Mouse (Mus musculus) thymus, postnatal 0 days (tissue): ENCODE data around the gene Insr. TPM values are rescaled to one million over a fixed set of nuclear protein-coding genes. Genes with fewer than 3 reads are reported as not detected.
A peak's percentile ranks its signal among the peaks of the same experiment; 100 is the strongest.

Source experiments
- DNase-seq: peaks from one replicate; pipeline ENCODE4 v3.0.0-alpha.2; 2015; ENCODE audit warnings: low spot score
- polyA plus RNA-seq: library from polyadenylated mRNA; unstranded; fragments of >200 nt; fragmentation: Nextera tagmentation; extraction: Ambion mirVana; gene quantifications from 2 replicates; pipeline ENCODE4 v1.2.1, GENCODE M21; 2015

Gene Insr
- polyA plus RNA-seq, 1 experiment from 2014 or later, result 24.4 TPM

DNA sequence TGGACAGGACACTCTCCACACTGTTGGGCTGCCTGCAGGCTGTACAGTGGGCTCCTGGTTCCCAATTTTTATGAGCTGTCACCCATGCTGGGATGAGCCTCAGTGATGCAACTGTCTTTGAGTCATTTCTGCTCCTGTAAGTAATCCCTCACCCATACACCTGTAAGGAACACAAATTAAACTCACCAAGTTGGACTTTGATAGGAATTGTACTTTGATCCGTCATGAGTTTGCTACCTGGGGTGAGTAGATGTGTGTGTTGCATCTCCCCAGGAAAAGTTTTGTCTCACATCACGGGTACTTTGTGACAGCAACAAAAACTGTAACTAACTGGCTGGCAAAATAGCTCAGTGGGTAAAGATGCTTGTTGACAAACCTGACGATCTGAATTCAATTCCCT lies 44.8 kb downstream of the Insr start:
- DNase-seq, result no peak

- no peak for DNase-seq
These were observed 46.8 kb downstream of the Insr start for GRCm38 (mm10) chr8:3232601-3233000.

DNA sequence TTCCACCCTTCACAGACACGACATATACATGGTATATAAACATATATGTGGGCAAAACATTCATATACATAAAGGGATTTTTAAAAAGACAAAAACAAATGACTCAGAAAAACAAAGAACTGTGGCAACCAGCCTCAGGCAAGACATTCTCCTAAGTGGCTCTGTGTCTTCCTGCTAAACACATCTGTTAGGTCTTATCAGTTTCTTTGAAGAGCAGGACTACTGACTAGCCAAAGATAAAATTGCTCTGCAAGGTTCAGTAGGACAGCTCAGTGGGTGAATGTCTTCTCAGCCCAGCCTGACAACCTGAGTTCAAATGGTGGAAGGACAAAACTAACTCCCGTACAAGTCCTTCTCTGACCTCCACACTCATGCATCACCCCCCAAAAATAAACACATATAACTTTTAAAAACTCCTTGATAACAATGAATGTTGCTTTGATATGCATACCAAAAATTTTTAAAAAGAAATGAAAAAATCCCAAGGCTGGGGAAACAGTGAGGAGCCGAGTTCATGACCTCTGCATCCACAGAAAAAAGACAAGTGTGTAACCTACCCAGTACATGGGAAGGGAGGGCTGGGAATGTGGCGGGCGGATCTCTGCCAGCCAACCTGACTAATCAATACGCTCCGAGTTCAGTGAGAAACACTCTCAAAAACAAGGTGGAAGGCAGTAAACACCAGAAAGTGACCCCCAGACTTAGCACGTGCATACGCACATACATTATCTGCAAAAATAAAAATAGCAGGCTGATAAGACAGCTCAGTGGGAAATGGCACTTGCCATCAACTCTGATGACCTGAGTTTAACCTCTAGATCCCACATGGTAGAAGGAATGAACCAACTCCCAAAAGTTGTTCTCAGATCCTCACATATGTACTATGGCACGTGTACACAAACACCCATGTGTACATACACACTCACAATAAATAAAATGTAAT lies 49.0 kb downstream of the Insr start:
- DNase-seq, result no peak

DNA sequence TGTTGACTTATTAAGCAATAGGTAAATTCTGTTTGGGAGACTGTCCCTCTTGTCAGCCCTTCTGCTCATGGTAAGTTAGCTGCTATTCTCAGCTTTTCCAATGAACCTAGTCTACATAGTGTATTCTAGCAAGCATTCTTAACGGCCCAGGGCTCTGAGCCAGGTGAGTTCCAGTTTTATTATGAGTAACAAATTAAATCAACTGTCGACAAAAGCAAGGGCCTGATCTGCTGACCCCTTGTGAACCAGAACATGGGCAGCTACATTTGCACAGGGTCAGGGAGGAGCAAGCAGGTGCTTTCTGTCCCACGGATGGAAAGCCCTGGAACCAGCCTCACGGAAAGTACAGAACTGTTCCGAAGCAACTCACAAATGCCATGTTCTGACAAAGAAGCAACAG lies 52.0 kb downstream of the Insr start:
- DNase-seq, result no peak

GRCm38 (mm10) chr8:3225731-3226130 lies 53.7 kb downstream of the Insr start:
- DNase-seq, result no peak

DNA sequence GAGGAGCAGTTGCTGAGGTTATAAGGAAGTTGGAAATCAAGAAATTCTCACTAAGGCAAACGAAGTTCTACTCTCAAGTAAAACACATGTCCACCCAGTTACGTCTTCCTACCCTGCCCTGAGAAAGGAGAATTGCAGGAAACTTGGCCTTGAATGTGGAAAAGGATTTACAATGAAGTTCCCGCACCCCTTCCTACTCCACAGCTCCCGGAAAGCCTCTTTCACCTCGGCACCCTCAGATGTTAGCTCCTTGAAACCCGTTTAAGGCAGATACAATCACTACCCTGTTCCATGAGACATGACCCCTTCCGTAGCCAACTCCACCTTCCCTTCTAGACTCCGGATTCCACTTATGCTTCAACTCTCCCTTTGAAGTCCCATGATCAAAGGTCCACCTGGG lies 54.2 kb downstream of the Insr start:
- DNase-seq, result no peak

DNA sequence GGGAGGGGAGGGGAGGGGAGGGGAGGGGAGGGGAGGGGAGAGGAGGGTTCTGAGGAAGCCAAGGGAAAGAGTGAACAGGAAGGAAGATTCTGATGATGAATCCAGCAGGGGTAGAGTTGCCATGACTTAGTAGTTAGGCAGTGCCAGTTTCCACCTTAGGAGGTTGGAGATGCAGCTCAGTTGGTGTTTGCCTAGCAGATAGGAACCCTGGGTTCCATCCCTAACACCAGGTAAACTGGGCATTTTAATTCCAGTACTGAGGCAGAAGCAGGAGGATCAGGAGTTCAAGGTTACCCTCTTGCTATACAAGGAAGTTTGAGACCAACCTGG lies 56.8 kb downstream of the Insr start:
- DNase-seq, result no peak

DNA sequence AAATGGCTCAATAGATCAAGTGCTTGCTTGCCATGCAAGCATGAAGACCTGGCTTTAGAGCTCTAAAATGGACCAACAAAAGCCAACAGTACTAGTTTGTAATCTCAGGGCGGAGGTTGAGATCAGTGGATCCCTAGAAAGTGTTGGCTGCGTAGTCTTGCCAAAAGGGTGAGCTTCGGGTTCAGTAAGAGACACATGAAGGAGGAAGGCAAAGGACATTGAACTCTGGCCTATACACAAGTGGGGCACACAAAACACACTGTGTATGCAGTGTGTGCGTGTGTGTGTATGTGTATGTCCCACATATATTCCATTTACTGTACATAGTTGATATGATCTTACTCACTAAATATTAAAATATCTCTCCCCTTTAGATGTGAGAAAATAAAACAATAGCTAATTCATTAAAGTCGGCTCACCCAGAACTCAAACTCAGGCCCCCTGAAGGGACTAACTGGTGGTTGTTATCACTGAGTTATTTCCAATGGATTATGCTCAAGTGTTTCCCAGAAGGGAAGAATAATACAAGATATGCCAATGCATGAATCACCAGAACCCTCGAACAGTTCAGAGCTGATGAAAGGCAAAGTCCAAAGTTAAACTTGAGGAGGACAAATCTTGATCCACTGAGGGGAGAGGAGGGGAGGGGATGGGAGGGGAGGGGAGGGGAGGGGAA lies 57.3 kb downstream of the Insr start:
- DNase-seq, result no peak

DNA sequence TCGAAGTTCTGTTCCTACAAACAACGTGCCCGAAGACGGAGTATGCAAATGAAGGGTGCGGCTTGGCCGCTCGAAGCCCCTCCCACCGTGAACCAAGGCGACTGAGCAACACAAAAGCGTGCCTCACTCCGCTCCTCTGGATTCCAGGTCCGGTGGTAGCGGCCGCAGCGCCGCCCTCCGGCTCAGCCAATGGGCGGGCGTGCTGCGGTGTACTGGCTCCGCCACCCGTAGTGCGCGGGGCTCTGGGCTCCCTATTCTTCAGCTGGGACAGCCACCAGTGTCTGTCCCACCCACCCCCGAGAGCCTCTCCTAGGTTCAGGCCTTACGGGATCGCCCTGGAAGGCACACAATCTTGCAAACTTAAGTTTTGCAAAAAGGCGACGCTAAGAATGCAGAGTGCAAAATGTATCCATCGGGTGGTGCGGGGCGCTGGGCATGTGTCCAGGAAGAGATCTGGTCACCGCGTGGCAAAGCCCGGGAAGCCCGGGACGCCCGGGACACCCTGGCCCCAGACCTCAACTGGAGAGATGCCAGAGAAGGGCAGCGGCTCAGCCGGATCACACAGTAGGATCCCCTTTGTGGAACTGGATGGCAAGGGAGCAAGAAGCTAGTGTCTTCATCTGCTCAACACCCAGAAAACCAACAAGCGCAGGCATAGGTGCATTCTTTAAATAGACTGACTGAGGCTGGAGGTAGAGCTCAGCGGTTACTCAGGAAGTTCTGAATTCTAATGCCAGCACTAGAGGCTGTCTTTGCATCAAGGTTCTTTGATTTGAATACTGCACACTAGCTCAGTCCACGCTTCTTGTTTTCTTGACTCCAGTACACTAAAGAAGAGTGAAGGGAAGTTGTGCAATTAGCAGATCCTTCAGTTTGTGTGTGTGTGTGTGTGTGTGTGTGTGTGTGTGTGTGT lies 58.1 kb downstream of the Insr start:
- peak; percentile 97 for DNase-seq

- no peak for DNase-seq
These were observed 58.9 kb downstream of the Insr start for GRCm38 (mm10) chr8:3220502-3220901.

- DNase-seq, result no peak
These were observed 59.5 kb downstream of the Insr start for GRCm38 (mm10) chr8:3219921-3220411.

- no peak for DNase-seq
These were observed 60.2 kb downstream of the Insr start for GRCm38 (mm10) chr8:3219266-3219665.

DNA sequence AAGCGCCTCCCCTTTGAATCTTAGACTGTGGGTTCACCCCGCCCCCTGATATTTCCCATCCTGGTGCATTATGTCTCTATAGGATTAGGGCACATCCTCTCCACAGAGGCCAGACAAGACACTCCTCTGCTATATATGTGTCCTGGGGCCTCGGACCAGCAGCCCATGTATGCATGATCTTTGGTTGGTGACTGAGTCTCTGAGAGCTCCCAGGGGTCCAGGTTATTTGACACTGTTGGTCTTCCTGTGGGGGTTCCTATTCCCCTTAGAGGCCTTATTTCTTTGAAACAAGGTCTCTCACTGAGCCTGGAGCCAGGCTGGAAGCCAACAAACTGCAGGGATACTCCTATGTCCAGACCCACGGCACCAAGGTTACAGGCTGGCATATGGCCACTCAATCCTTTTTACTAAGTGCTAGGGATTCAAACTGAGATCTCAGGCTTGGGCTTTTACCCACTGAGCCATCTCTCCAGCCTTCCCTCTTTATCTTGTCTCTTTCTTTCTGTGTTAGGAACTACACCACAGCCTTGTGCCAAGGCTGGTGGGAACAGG lies 62.8 kb downstream of the Insr start:
- no peak for DNase-seq

GRCm38 (mm10) chr8:3215561-3215960 lies 63.9 kb downstream of the Insr start:
- DNase-seq, result no peak

DNA sequence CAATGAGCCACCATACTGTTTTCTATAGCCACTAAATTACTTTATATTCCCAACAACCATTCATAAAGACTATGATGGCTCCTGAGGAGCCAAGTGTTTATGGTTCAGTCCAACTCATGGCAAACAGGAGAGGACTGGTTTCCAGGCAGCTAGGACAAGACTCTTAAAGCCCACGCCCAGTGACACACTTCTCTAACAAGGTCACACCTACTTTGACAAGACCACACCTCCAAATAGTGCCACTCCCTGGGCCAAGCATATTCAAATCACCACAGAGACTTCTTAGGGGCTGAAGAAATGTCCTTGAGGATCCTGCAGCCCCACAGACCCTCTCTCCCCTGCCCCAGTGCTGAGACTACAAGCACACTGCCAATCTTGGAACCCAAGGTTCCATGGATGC lies 64.8 kb downstream of the Insr start:
- DNase-seq, result no peak

GRCm38 (mm10) chr8:3211456-3211855 lies 68.0 kb downstream of the Insr start:
- no peak for DNase-seq

- DNase-seq, result no peak
These were observed 69.5 kb downstream of the Insr start for GRCm38 (mm10) chr8:3209960-3210359.

DNA sequence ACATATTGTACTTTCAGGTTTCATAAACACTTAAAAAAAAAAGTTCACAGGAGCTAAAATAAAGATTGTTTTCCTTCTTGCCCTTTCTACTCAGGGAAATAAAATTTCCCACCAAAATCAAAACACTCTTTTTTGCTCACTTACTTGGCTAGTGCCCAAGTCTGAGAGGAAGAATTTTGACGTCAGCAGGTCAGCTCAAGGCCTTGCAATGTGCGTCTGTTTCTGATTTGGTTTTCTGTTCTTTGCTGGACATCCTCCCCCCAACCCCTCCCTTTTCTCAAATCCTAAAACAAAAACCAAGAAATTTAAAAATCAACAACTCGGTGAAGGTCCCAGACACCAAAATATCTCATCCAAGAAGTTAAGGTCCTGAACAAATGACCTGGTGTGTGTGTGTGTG lies 70.1 kb downstream of the Insr start:
- DNase-seq, result no peak

GRCm38 (mm10) chr8:3208729-3209128 lies 70.7 kb downstream of the Insr start:
- DNase-seq, result no peak

DNA sequence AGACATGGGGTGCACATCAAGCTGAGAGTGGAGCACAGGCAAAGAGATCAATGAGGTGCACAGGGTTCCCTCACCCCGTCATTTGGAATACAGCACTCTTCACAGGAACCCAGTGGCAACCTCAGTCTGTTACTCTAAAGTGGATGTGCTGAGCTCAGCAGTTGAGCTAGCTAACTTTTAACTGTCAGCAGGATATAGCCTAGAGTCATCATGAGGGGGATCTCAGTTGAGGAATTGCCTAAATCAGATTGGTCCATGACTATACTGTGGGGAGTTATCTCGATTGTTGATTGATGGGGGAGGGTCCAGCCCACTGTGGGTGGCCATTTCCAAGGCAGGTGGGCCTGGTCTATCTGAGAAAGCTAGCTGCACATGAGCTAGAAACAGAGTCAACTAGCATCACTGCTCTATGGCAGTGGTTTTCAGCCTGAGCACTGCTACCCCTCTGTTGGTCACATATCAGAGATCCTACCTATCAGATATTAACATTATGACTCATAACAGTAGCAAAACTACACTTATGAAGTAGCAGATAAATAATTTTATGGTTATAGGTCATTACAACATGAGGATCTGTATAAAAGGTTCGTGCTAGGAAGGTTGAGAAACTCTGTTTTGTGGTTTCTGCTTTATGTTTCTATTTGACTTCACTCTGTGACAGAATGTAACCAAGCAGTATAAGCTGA lies 74.5 kb downstream of the Insr start:
- no peak for DNase-seq

GRCm38 (mm10) chr8:3202792-3203191 lies 76.6 kb downstream of the Insr start:
- DNase-seq, result no peak
